Mouse (Mus musculus) limb, embryonic 12.5 days (tissue): Measurements from ENCODE around the gene Tsc2. TPM values are rescaled to one million over a fixed set of nuclear protein-coding genes. Genes with fewer than 3 reads are reported as not detected.

Source experiments
- ATAC-seq: fragments of 200-750 bp; cut with Nextera tagmentation; 2 replicates; pipeline ENCODE4 v1.8.0; 2017; ENCODE audit warnings: low read depth, moderate TSS enrichment; ENCODE audit not compliant: insufficient number of reproducible peaks, insufficient read depth, low FRiP score, low TSS enrichment
- H3K27ac ChIP-seq: fragments of 300-500 bp; sonication (generic); 2 replicates; pipeline ENCODE4 v1.5.1; 2016; ENCODE audit warnings: mild to moderate bottlenecking, moderate library complexity
- H3K27me3 ChIP-seq: fragments of 300-500 bp; sonication (generic); 2 replicates; pipeline ENCODE4 v1.6.1; 2016; ENCODE audit warnings: mild to moderate bottlenecking, moderate library complexity
- H3K36me3 ChIP-seq: fragments of 300-500 bp; sonication (generic); 2 replicates; pipeline ENCODE4 v1.6.1; 2016; ENCODE audit warnings: mild to moderate bottlenecking, moderate library complexity
- H3K4me1 ChIP-seq: fragments of 300-500 bp; sonication (generic); replicated peaks from 2 replicates; pipeline ENCODE4 v1.6.1; 2016
- H3K4me2 ChIP-seq: fragments of 300-500 bp; sonication (generic); 2 replicates; pipeline ENCODE4 v1.6.1; 2016; ENCODE audit warnings: mild to moderate bottlenecking, moderate library complexity
- H3K4me3 ChIP-seq: fragments of 300-500 bp; sonication (generic); replicated peaks from 2 replicates; pipeline ENCODE4 v1.5.1; 2016; ENCODE audit warnings: mild to moderate bottlenecking
- H3K9ac ChIP-seq: fragments of 300-500 bp; sonication (generic); replicated peaks from 2 replicates; pipeline ENCODE4 v1.6.1; 2016; ENCODE audit warnings: mild to moderate bottlenecking, moderate library complexity
- H3K9me3 ChIP-seq: fragments of 300-500 bp; sonication (generic); 2 replicates; pipeline ENCODE4 v1.6.1; 2016; ENCODE audit warnings: mild to moderate bottlenecking, moderate library complexity
- WGBS: fragments of 180-500 bp; shearing (Covaris S2); methylation state at CpG from one replicate; pipeline ENCODE4 v1.1.7; 2016; 5-methylcytosine and 5-hydroxymethylcytosine counted together
- polyA plus RNA-seq: library from polyadenylated mRNA; unstranded; fragments of >200 nt; fragmentation: Nextera tagmentation; extraction: Ambion mirVana; gene quantifications from 2 replicates; pipeline ENCODE4 v1.2.1, GENCODE M21; 2016

Tsc2 gene
- polyA plus RNA-seq, 1 experiment from 2014 or later = 68.6 TPM

- peaks cover 47% of the 10 kb centered on the region for H3K36me3 ChIP-seq
- no peak overlapping the region for H3K4me2 ChIP-seq
- H3K4me3 ChIP-seq = no peak overlapping the region
- no peak overlapping the region for H3K9ac ChIP-seq
- no peak overlapping the region; the same call in 1 of the 2 replicates for H3K27ac ChIP-seq
- WGBS = 90% methylated on average over 4 of the region's 4 CpGs
- no peak for ATAC-seq
- H3K27me3 ChIP-seq = no peaks in the 10 kb centered on the region
- no peaks in the 10 kb centered on the region for H3K9me3 ChIP-seq
- peaks cover 57% of the 10 kb centered on the region for H3K4me1 ChIP-seq
Observed at GRCm38 (mm10) chr17:24646381-24646780, 14.0 kb upstream of the Tsc2 start.

GRCm38 (mm10) chr17:24645916-24646315 is 13.5 kb upstream of the Tsc2 start:
- WGBS = 73% methylated on average over 3 of the region's 3 CpGs
- Histone ChIP-seq H3K4me2 (no peak overlapping the region), H3K9ac (no peak overlapping the region), H3K36me3 (peaks cover 50% of the 10 kb centered on the region), H3K9me3 (no peaks in the 10 kb centered on the region), H3K27ac (peak overlapping the region; percentile 18; the same call in 1 of the 2 replicates), H3K4me3 (no peak overlapping the region), H3K27me3 (no peaks in the 10 kb centered on the region), H3K4me1 (peaks cover 57% of the 10 kb centered on the region)
- no peak for ATAC-seq

- Histone ChIP-seq H3K27me3 (no peaks in the 10 kb centered on the region), H3K36me3 (peaks cover 58% of the 10 kb centered on the region), H3K9me3 (no peaks in the 10 kb centered on the region), H3K9ac (0 out of 2 replicates have a peak overlapping the region, but pooled peaks have one; percentile 0), H3K27ac (peak overlapping the region; percentile 72), H3K4me3 (no peak overlapping the region), H3K4me1 (peaks cover 55% of the 10 kb centered on the region), H3K4me2 (no peak overlapping the region)
- WGBS = 87% methylated on average over 9 of the region's 9 CpGs
- ATAC-seq = no peak
Observed at GRCm38 (mm10) chr17:24644875-24645721, 12.7 kb upstream of the Tsc2 start.

GRCm38 (mm10) chr17:24644030-24644715 is 11.7 kb upstream of the Tsc2 start:
- peaks cover 59% of the 10 kb centered on the region for H3K36me3 ChIP-seq
- H3K4me2 ChIP-seq = peak overlapping the region; percentile 6; the same call in 1 of the 2 replicates

GRCm38 (mm10) chr17:24642791-24643343 is 10.4 kb upstream of the Tsc2 start:
- Histone ChIP-seq H3K27ac (no peak overlapping the region), H3K4me1 (peaks cover 58% of the 10 kb centered on the region), H3K4me2 (no peak overlapping the region), H3K27me3 (no peaks in the 10 kb centered on the region), H3K4me3 (no peak overlapping the region), H3K9ac (no peak overlapping the region), H3K9me3 (no peaks in the 10 kb centered on the region), H3K36me3 (peaks cover 72% of the 10 kb centered on the region)
- no peak for ATAC-seq
- 61% methylated on average over 6 of the region's 6 CpGs for WGBS

More at GRCm38 (mm10) chr17:24644030-24644715, 11.7 kb upstream of the Tsc2 start:
- H3K9ac ChIP-seq = 0 out of 2 replicates have a peak overlapping the region, but pooled peaks have one; percentile 0
- no peak for ATAC-seq
- H3K4me3 ChIP-seq = no peak overlapping the region
- peaks cover 60% of the 10 kb centered on the region for H3K4me1 ChIP-seq
- no peaks in the 10 kb centered on the region for H3K27me3 ChIP-seq
- H3K27ac ChIP-seq = peak overlapping the region; percentile 72
- H3K9me3 ChIP-seq = no peaks in the 10 kb centered on the region
- 39% methylated on average over 7 of the region's 7 CpGs for whole genome bisulfite sequencing

- Histone ChIP-seq H3K4me1 (peaks cover 53% of the 10 kb centered on the region), H3K9me3 (no peaks in the 10 kb centered on the region), H3K27me3 (no peaks in the 10 kb centered on the region), H3K4me2 (no peak overlapping the region), H3K4me3 (no peak overlapping the region), H3K9ac (no peak overlapping the region), H3K36me3 (peaks cover 71% of the 10 kb centered on the region), H3K27ac (no peak overlapping the region)
- ATAC-seq = no peak
- WGBS = 91% methylated on average over 14 of the region's 14 CpGs
Observed at GRCm38 (mm10) chr17:24641944-24642343, 9.5 kb upstream of the Tsc2 start.

GRCm38 (mm10) chr17:24640581-24640980 is 8.2 kb upstream of the Tsc2 start:
- Histone ChIP-seq H3K9me3 (no peaks in the 10 kb centered on the region), H3K4me1 (peaks cover 53% of the 10 kb centered on the region), H3K27ac (peak overlapping the region; percentile 98), H3K4me3 (no peak overlapping the region), H3K9ac (no peak overlapping the region), H3K4me2 (no peak overlapping the region), H3K36me3 (peaks cover 69% of the 10 kb centered on the region), H3K27me3 (no peaks in the 10 kb centered on the region)
- ATAC-seq = no peak
- 96% methylated on average over 15 of the region's 15 CpGs for WGBS

GRCm38 (mm10) chr17:24640119-24640518 is 7.7 kb upstream of the Tsc2 start:
- 86% methylated on average over 7 of the region's 7 CpGs for WGBS
- Histone ChIP-seq H3K4me1 (peaks cover 48% of the 10 kb centered on the region), H3K4me3 (no peak overlapping the region; the same call in 1 of the 2 replicates), H3K27ac (peak overlapping the region; percentile 98), H3K27me3 (no peaks in the 10 kb centered on the region), H3K36me3 (peaks cover 66% of the 10 kb centered on the region), H3K4me2 (peak overlapping the region; percentile 48), H3K9ac (peak overlapping the region; percentile 57; the same call in 1 of the 2 replicates), H3K9me3 (no peaks in the 10 kb centered on the region)
- ATAC-seq = no peak

- Histone ChIP-seq H3K27ac (peak overlapping the region; percentile 98), H3K9me3 (no peaks in the 10 kb centered on the region), H3K27me3 (no peaks in the 10 kb centered on the region), H3K9ac (peak overlapping the region; percentile 57), H3K4me1 (peaks cover 43% of the 10 kb centered on the region), H3K4me3 (peak overlapping the region; percentile 6), H3K4me2 (peak overlapping the region; percentile 48), H3K36me3 (peaks cover 61% of the 10 kb centered on the region)
- peak; percentile 82 for ATAC-seq
- WGBS = 14% methylated on average over 5 of the region's 5 CpGs
Observed at GRCm38 (mm10) chr17:24639571-24639988, 7.2 kb upstream of the Tsc2 start.

GRCm38 (mm10) chr17:24638840-24639239 is 6.4 kb upstream of the Tsc2 start:
- Histone ChIP-seq H3K27me3 (no peaks in the 10 kb centered on the region), H3K27ac (peak overlapping the region; percentile 98), H3K4me3 (0 out of 2 replicates have a peak overlapping the region, but pooled peaks have one; percentile 6), H3K9me3 (no peaks in the 10 kb centered on the region), H3K9ac (peak overlapping the region; percentile 40; the same call in 1 of the 2 replicates), H3K36me3 (peaks cover 58% of the 10 kb centered on the region), H3K4me2 (peak overlapping the region; percentile 48), H3K4me1 (peaks cover 35% of the 10 kb centered on the region)
- ATAC-seq = peak; percentile 22; the same call in 1 of the 2 replicates
- 44% methylated on average over 9 of the region's 9 CpGs for WGBS

GRCm38 (mm10) chr17:24638214-24638613 is 5.8 kb upstream of the Tsc2 start:
- peaks cover 58% of the 10 kb centered on the region for H3K36me3 ChIP-seq
- 93% methylated on average over 4 of the region's 4 CpGs for WGBS
- H3K4me2 ChIP-seq = 0 out of 2 replicates have a peak overlapping the region, but pooled peaks have one; percentile 48
- ATAC-seq = no peak
- H3K4me1 ChIP-seq = peaks cover 35% of the 10 kb centered on the region
- no peaks in the 10 kb centered on the region for H3K27me3 ChIP-seq
- H3K27ac ChIP-seq = peak overlapping the region; percentile 98
- H3K9ac ChIP-seq = peak overlapping the region; percentile 40; the same call in 1 of the 2 replicates
- no peak overlapping the region for H3K4me3 ChIP-seq
- no peaks in the 10 kb centered on the region for H3K9me3 ChIP-seq
